16 mouse cellular contexts compared by ENCODE assay signal in genomic region chr1:106581812-106582211, GRCm38 (mm10).
DNase-seq lines count a peak whose midpoint lies in the region; ATAC-seq and TF ChIP-seq lines count a peak whose summit lies in the region.
"Had no signal": no experiment of that assay in that cellular context is flagged by ENCODE, and none has a peak within 500 bp of the region (broad histone marks: within the 10 kb centered on the region; RNA-seq: fewer than 3 reads in every experiment).

No protein-coding gene starts in this region.

- peak; percentile 41 for DNase-seq in lung, postnatal 0 days (ENCODE audit: low spot score)
- no peak for DNase-seq in lung, postnatal 36 days
- no peak for DNase-seq in CH12.LX (ENCODE audit: extremely low read depth)
- DNase-seq in naive thymus-derived CD4-positive, alpha-beta T cell, adult 2 months (ENCODE audit: low read depth) = peak; percentile 59
- DNase-seq in kidney, adult 8-10 months = no peak
- no peak for DNase-seq in right cerebral cortex, postnatal 36 days (ENCODE audit: low spot score in 2 of 2)
- DNase-seq in thymus, adult 18-20 months = no peak
- DNase-seq: adrenal gland, adult 2 months; cerebellum, adult 18-20 months; heart, adult 18-20 months; liver, embryonic 13.5 days; right cerebral cortex, adult 18-20 months; spleen, adult 18-20 months had no signal

- no peak for TF ChIP-seq CTCF in lung, postnatal 0 days (IDR thresholded peaks at IDR 0.05)
- TF ChIP-seq CTCF in CH12.LX (conservative IDR thresholded peaks at IDR 0.05 in 1 of 2, IDR thresholded peaks at IDR 0.05 in 1 of 2; ENCODE audit: low read depth in 2 of 2, low read length in 2 of 2) = no peak

- H3K4me3 ChIP-seq in lung, postnatal 0 days (ENCODE audit: low read depth, low read length) = no peak overlapping the region
- no peak overlapping the region for H3K4me3 ChIP-seq in CH12.LX (replicated peaks in 1 of 3; ENCODE audit: low read depth in 2 of 3, low read length in 2 of 3, poor library complexity in 1 of 3)
- H3K4me3 ChIP-seq: forebrain, embryonic 12.5 days; liver, embryonic 13.5 days had no signal

- no peaks in the 10 kb centered on the region for H3K36me3 ChIP-seq in lung, postnatal 0 days (ENCODE audit: insufficient read depth, low read length)
- peaks cover 0 to 2% of the 10 kb centered on the region in 2 experiments for H3K36me3 ChIP-seq in CH12.LX (replicated peaks in 1 of 2; ENCODE audit: control insufficient read depth in 1 of 2, insufficient read depth in 1 of 2, low read length in 1 of 2)
- H3K36me3 ChIP-seq: forebrain, embryonic 12.5 days; liver, embryonic 13.5 days had no signal

- H3K27me3 ChIP-seq in lung, postnatal 0 days (replicated peaks; ENCODE audit: insufficient read depth, low read length) = no peaks in the 10 kb centered on the region
- H3K27me3 ChIP-seq in CH12.LX (replicated peaks) = no peaks in the 10 kb centered on the region
- H3K27me3 ChIP-seq: forebrain, embryonic 12.5 days; liver, embryonic 13.5 days had no signal

- ATAC-seq in lung, postnatal 0 days = peak; percentile 53
- peak; percentile 88 for ATAC-seq in granulocyte monocyte progenitor cell, adult 5-6 weeks (replicated peaks; ENCODE audit: poor library complexity, severe bottlenecking)
- ATAC-seq: hindbrain, postnatal 0 days had no signal

- 0 out of 2 replicates have a peak, but pooled peaks cover 4% of the 10 kb centered on the region for H3K4me1 ChIP-seq in lung, postnatal 0 days (ENCODE audit: insufficient read depth, low read depth, low read length)
- peaks cover 27 to 80% of the 10 kb centered on the region in 2 experiments for H3K4me1 ChIP-seq in CH12.LX (ENCODE audit: control insufficient read depth in 1 of 2, insufficient read depth in 2 of 2)
- H3K4me1 ChIP-seq: liver, embryonic 13.5 days had no signal

- no peak overlapping the region for H3K9ac ChIP-seq in lung, postnatal 0 days (replicated peaks; ENCODE audit: low read depth)
- H3K9ac ChIP-seq in CH12.LX (ENCODE audit: insufficient read depth, low read depth) = no peak overlapping the region
- H3K9ac ChIP-seq: forebrain, embryonic 12.5 days; liver, embryonic 13.5 days had no signal

- in situ Hi-C loops in CH12.LX (cut with MboI; ENCODE audit: low pct_ligation_motif_present, low pct_unique_long_range_greater_than_20kb, low sequenced_read_pairs) = no loop called here

- 0 out of 2 replicates have a peak, but pooled peaks cover 2% of the 10 kb centered on the region for H3K79me2 ChIP-seq in CH12.LX (replicated peaks; ENCODE audit: control insufficient read depth, extremely low read depth, insufficient read depth, poor library complexity, severe bottlenecking)

- WGBS in lung, postnatal 0 days = 46% methylated on average over 2 of the region's 2 CpGs

- TF ChIP-seq EP300 in lung, postnatal 0 days (IDR thresholded peaks at IDR 0.05) = no peak
- TF ChIP-seq EP300 in CH12.LX (IDR thresholded peaks at IDR 0.05; ENCODE audit: low read length) = no peak

- no peak for TF ChIP-seq POLR2A in CH12.LX (IDR thresholded peaks at IDR 0.05; ENCODE audit: low read depth, low read length)

- TF ChIP-seq RAD21 in CH12.LX (IDR thresholded peaks at IDR 0.05; ENCODE audit: low read depth, low read length) = no peak

- no peak overlapping the region for H3K4me2 ChIP-seq in lung, postnatal 0 days (replicated peaks; ENCODE audit: low read depth, low read length)
- H3K4me2 ChIP-seq in CH12.LX (ENCODE audit: insufficient read depth, low read depth, poor library complexity, severe bottlenecking) = no peak overlapping the region
- H3K4me2 ChIP-seq: forebrain, embryonic 12.5 days; liver, embryonic 13.5 days had no signal

- H3K9me3 ChIP-seq in lung, postnatal 0 days (ENCODE audit: low read length) = no peaks in the 10 kb centered on the region
- H3K9me3 ChIP-seq in CH12.LX (replicated peaks; ENCODE audit: low read length) = no peaks in the 10 kb centered on the region
- H3K9me3 ChIP-seq: forebrain, embryonic 12.5 days; liver, embryonic 13.5 days had no signal

- dilution Hi-C loops in CH12.LX (cut with MboI; ENCODE audit: extremely low pct_ligation_motif_present, extremely low pct_unique_long_range_greater_than_20kb, low sequenced_read_pairs) = no loop called here

- H3K27ac ChIP-seq in lung, postnatal 0 days (ENCODE audit: low read length) = no peak overlapping the region
- H3K27ac ChIP-seq in CH12.LX (ENCODE audit: insufficient read depth, low read depth) = no peak overlapping the region
- H3K27ac ChIP-seq: forebrain, embryonic 12.5 days; hindbrain, postnatal 0 days; liver, embryonic 13.5 days had no signal

TF ChIP-seq in CH12.LX, 34 proteins besides CTCF, POLR2A, EP300 and RAD21:
- TF ChIP-seq BHLHE40 (IDR thresholded peaks at IDR 0.05; ENCODE audit: low read depth, low read length) (no peak), MAZ (IDR thresholded peaks at IDR 0.05; ENCODE audit: low read depth, low read length) (no peak), ELF1 (IDR thresholded peaks at IDR 0.05; ENCODE audit: low read depth, low read length) (0 out of 2 replicates have a peak, but pooled peaks have one; percentile 9), NELFE (IDR thresholded peaks at IDR 0.05; ENCODE audit: low read depth, low read length) (no peak), MAX (IDR thresholded peaks at IDR 0.05; ENCODE audit: low read length) (no peak), TBP (conservative IDR thresholded peaks at IDR 0.05; ENCODE audit: low read depth, low read length) (no peak)
TF ChIP-seq in CH12.LX: peak in this region for 1.

Comparison
In these comparisons a context has a peak if more than half of its experiments do, and no peak if none do; other contexts are left out.
1. DNase-seq: peak in lung, postnatal 0 days (single experiment) and naive thymus-derived CD4-positive, alpha-beta T cell, adult 2 months (single experiment); none in lung, postnatal 36 days (single experiment), CH12.LX (single experiment), kidney, adult 8-10 months (0 of 2), right cerebral cortex, postnatal 36 days (0 of 2) and thymus, adult 18-20 months (0 of 2).